Mouse (Mus musculus) ES-E14 (cell line): ENCODE results near the gene Prpf31.

ENCODE experiments used
- CHD2 ChIP-seq: IDR thresholded peaks from 2 replicates; pipeline ENCODE4 v1.6.1; 2014; ENCODE audit warnings: mild to moderate bottlenecking, low read depth, low read length, inconsistent platforms
- ZNF384 ChIP-seq: IDR thresholded peaks from 2 replicates; pipeline ENCODE4 v1.6.1; 2012; ENCODE audit warnings: low read depth, low read length, inconsistent platforms

DNA sequence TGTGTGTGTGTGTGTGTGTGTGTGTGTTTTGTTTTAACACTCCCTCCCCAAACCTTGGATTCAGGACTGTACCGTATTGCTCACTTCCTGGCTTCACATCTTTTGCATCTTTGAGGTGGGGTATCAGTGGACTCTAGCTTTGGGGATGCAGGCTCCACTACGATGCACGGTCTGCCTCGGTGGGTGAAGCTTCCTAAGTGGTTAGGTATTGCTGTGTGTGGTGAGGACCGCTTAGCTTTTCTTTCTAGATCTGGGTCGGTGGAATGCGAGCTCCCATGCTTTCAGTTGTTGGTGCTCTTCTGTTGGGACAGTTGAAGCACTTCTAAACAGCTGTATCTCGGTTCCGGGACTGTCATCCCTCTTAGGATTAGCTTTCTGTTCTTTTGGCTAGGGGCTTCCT is 16.4 kb downstream of the Prpf31 start:
- TF ChIP-seq CHD2: no peak
- no peak for TF ChIP-seq ZNF384
